Mouse (Mus musculus): ENCODE results near the gene Ppt2.

- TF ChIP-seq CTCF (IDR thresholded peaks at IDR 0.05; ENCODE audit: low read depth) (no peak), EP300 (IDR thresholded peaks at IDR 0.05; ENCODE audit: low read depth) (no peak)
Observed at GRCm38 (mm10) chr17:34635671-34636070, 7.4 kb upstream of the Ppt2 start.
